Mouse (Mus musculus): ENCODE results near the gene Aplp1. TPM values are rescaled to one million over a fixed set of nuclear protein-coding genes. Genes with fewer than 3 reads are reported as not detected.
"Not testable (repeated sequence)": the region's sequence is repeated elsewhere in the genome, so short reads cannot be mapped to it uniquely, and the experiment has no call there.

The Aplp1 gene
- 214 and 237 TPM in 2 replicates for polyA plus RNA-seq (2016; fragmentation: Nextera tagmentation; extraction: Ambion mirVana)

GRCm38 (mm10) chr7:30444971-30445751 lies at the start of gene Aplp1:
Gene Aplp1, minus strand, starts transcription at chr7:30445535.
- Histone ChIP-seq H3K27ac (peak within 1 kb of the TSS; percentile 95), H3K4me1 (peaks cover 42% of the 10 kb centered on the region), H3K27me3 (no peaks in the 10 kb centered on the region; the same call in 1 of the 2 replicates), H3K36me3 (replicated peaks) (peaks cover 20% of the 10 kb centered on the region), H3K9me3 (0 out of 2 replicates have a peak, but pooled peaks cover 4% of the 10 kb centered on the region), H3K4me2 (peak within 1 kb of the TSS; percentile 85), H3K9ac (peak within 1 kb of the TSS; percentile 83), H3K4me3 (replicated peaks) (peak within 1 kb of the TSS; percentile 84)
- peak; percentile 92 for ATAC-seq (ENCODE audit: low FRiP score)
- under 1% methylated on average over 52 of the region's 72 CpGs for WGBS

GRCm38 (mm10) chr7:30493401-30493931 lies 48.1 kb upstream of the Aplp1 start, which contains the start of gene Prodh2:
Gene Prodh2, plus strand, starts transcription at chr7:30493622.
- 53% methylated on average over 11 of the region's 11 CpGs for WGBS
- peaks cover 21% of the 10 kb centered on the region; the same call in 1 of the 2 replicates for H3K27me3 ChIP-seq
- no peak within 1 kb of the TSS for H3K4me2 ChIP-seq
- H3K9ac ChIP-seq: no peak within 1 kb of the TSS
- H3K4me1 ChIP-seq: peaks cover 4% of the 10 kb centered on the region
- no peaks in the 10 kb centered on the region for H3K9me3 ChIP-seq
- ATAC-seq (ENCODE audit: low FRiP score): no peak
- H3K4me3 ChIP-seq (replicated peaks): no peak within 1 kb of the TSS
- no peak within 1 kb of the TSS for H3K27ac ChIP-seq
- no peaks in the 10 kb centered on the region for H3K36me3 ChIP-seq (replicated peaks)

GRCm38 (mm10) chr7:30492765-30493164 lies 47.4 kb upstream of the Aplp1 start:
- H3K4me3 ChIP-seq (replicated peaks): no peak overlapping the region
- H3K36me3 ChIP-seq (replicated peaks): no peaks in the 10 kb centered on the region
- H3K9me3 ChIP-seq: no peaks in the 10 kb centered on the region
- peaks cover 4% of the 10 kb centered on the region for H3K4me1 ChIP-seq
- H3K4me2 ChIP-seq: no peak overlapping the region
- peaks cover 21% of the 10 kb centered on the region; the same call in 1 of the 2 replicates for H3K27me3 ChIP-seq
- no peak for ATAC-seq (ENCODE audit: low FRiP score)
- no peak overlapping the region for H3K9ac ChIP-seq
- no peak overlapping the region for H3K27ac ChIP-seq
- WGBS: 21% methylated on average over 4 of the region's 4 CpGs

GRCm38 (mm10) chr7:30490957-30491307 lies 45.6 kb upstream of the Aplp1 start:
- Histone ChIP-seq H3K36me3 (replicated peaks) (no peaks in the 10 kb centered on the region), H3K4me1 (peaks cover 4% of the 10 kb centered on the region), H3K9ac (no peak overlapping the region), H3K27me3 (peaks cover 21% of the 10 kb centered on the region; the same call in 1 of the 2 replicates), H3K4me3 (replicated peaks) (no peak overlapping the region), H3K27ac (no peak overlapping the region), H3K4me2 (no peak overlapping the region), H3K9me3 (no peaks in the 10 kb centered on the region)
- 18% methylated on average over 6 of the region's 6 CpGs for WGBS
- ATAC-seq (ENCODE audit: low FRiP score): no peak

GRCm38 (mm10) chr7:30490251-30490956 lies 45.1 kb upstream of the Aplp1 start:
- Histone ChIP-seq H3K4me2 (no peak overlapping the region), H3K9ac (no peak overlapping the region), H3K4me3 (replicated peaks) (no peak overlapping the region), H3K36me3 (replicated peaks) (no peaks in the 10 kb centered on the region), H3K27me3 (peaks cover 21% of the 10 kb centered on the region; the same call in 1 of the 2 replicates), H3K27ac (no peak overlapping the region), H3K9me3 (no peaks in the 10 kb centered on the region), H3K4me1 (peaks cover 4% of the 10 kb centered on the region)
- WGBS: 31% methylated on average over 16 of the region's 16 CpGs
- no peak for ATAC-seq (ENCODE audit: low FRiP score)

GRCm38 (mm10) chr7:30484250-30484649 lies 38.9 kb upstream of the Aplp1 start:
- Histone ChIP-seq H3K9ac (no peak overlapping the region), H3K9me3 (no peaks in the 10 kb centered on the region), H3K4me1 (no peaks in the 10 kb centered on the region), H3K4me2 (no peak overlapping the region), H3K4me3 (replicated peaks) (no peak overlapping the region), H3K36me3 (replicated peaks) (no peaks in the 10 kb centered on the region), H3K27me3 (peaks cover 25% of the 10 kb centered on the region), H3K27ac (no peak overlapping the region)
- ATAC-seq (ENCODE audit: low FRiP score): no peak
- 17% methylated on average over 8 of the region's 8 CpGs for WGBS

GRCm38 (mm10) chr7:30477415-30478381 lies 32.4 kb upstream of the Aplp1 start:
- peak; percentile 86 for ATAC-seq (ENCODE audit: low FRiP score)
- peak overlapping the region; percentile 36; the same call in 1 of the 2 replicates for H3K9ac ChIP-seq
- 0 out of 2 replicates have a peak overlapping the region, but pooled peaks have one; percentile 25 for H3K27ac ChIP-seq
- H3K4me3 ChIP-seq (replicated peaks): peak overlapping the region; percentile 32
- WGBS: 10% methylated on average over 32 of the region's 32 CpGs
- H3K9me3 ChIP-seq: no peaks in the 10 kb centered on the region
- H3K4me1 ChIP-seq: peaks cover 12% of the 10 kb centered on the region; the same call in 1 of the 2 replicates
- no peaks in the 10 kb centered on the region for H3K36me3 ChIP-seq (replicated peaks)
- peaks cover 31% of the 10 kb centered on the region for H3K27me3 ChIP-seq
- peak overlapping the region; percentile 55 for H3K4me2 ChIP-seq

GRCm38 (mm10) chr7:30476136-30476535 lies 30.8 kb upstream of the Aplp1 start:
- 88% methylated on average over 7 of the region's 7 CpGs for WGBS

GRCm38 (mm10) chr7:30474999-30475398 lies 29.7 kb upstream of the Aplp1 start:
- ATAC-seq (ENCODE audit: low FRiP score): no peak
- 73% methylated on average over 4 of the region's 4 CpGs for WGBS

More at GRCm38 (mm10) chr7:30476136-30476535, 30.8 kb upstream of the Aplp1 start:
- H3K9me3 ChIP-seq; H3K9ac ChIP-seq; ATAC-seq (ENCODE audit: low FRiP score); H3K36me3 ChIP-seq (replicated peaks); H3K4me3 ChIP-seq (replicated peaks); H3K4me2 ChIP-seq; H3K27ac ChIP-seq: not testable (repeated sequence)
- peaks cover 12% of the 10 kb centered on the region; the same call in 1 of the 2 replicates for H3K4me1 ChIP-seq
- H3K27me3 ChIP-seq: peaks cover 24% of the 10 kb centered on the region

GRCm38 (mm10) chr7:30472411-30472810 lies 27.1 kb upstream of the Aplp1 start:
- Histone ChIP-seq H3K9me3 (no peaks in the 10 kb centered on the region), H3K4me3 (replicated peaks) (no peak overlapping the region), H3K9ac (no peak overlapping the region), H3K27ac (no peak overlapping the region), H3K4me2 (no peak overlapping the region), H3K4me1 (peaks cover 1% of the 10 kb centered on the region; the same call in 1 of the 2 replicates), H3K36me3 (replicated peaks) (no peaks in the 10 kb centered on the region), H3K27me3 (peaks cover 25% of the 10 kb centered on the region)
- 46% methylated on average over 5 of the region's 5 CpGs for WGBS
- ATAC-seq (ENCODE audit: low FRiP score): no peak

More at GRCm38 (mm10) chr7:30474999-30475398, 29.7 kb upstream of the Aplp1 start:
- Histone ChIP-seq H3K4me2 (no peak overlapping the region), H3K27me3 (peaks cover 26% of the 10 kb centered on the region), H3K36me3 (replicated peaks) (no peaks in the 10 kb centered on the region), H3K9ac (no peak overlapping the region), H3K9me3 (no peaks in the 10 kb centered on the region), H3K27ac (no peak overlapping the region), H3K4me1 (peaks cover 12% of the 10 kb centered on the region; the same call in 1 of the 2 replicates), H3K4me3 (replicated peaks) (no peak overlapping the region)

GRCm38 (mm10) chr7:30464816-30465300 lies 19.5 kb upstream of the Aplp1 start:
- no peak for ATAC-seq (ENCODE audit: low FRiP score)
- no peak overlapping the region for H3K27ac ChIP-seq
- no peak overlapping the region for H3K9ac ChIP-seq
- H3K4me1 ChIP-seq: no peaks in the 10 kb centered on the region
- H3K4me2 ChIP-seq: no peak overlapping the region
- H3K9me3 ChIP-seq: no peaks in the 10 kb centered on the region
- no peaks in the 10 kb centered on the region for H3K36me3 ChIP-seq (replicated peaks)
- peaks cover 88% of the 10 kb centered on the region for H3K27me3 ChIP-seq
- WGBS: 13% methylated on average over 6 of the region's 6 CpGs
- H3K4me3 ChIP-seq (replicated peaks): no peak overlapping the region
